Mouse (Mus musculus) ES-Bruce4 (cell line): ENCODE measurements around the gene Mtch2. TPM values are rescaled to one million over a fixed set of nuclear protein-coding genes. Genes with fewer than 3 reads are reported as not detected.

ENCODE experiments used
- H3K27ac ChIP-seq: 2 replicates; pipeline ENCODE4 v1.5.1; 2012; ENCODE audit warnings: low read length, inconsistent platforms; ENCODE audit not compliant: insufficient read depth
- H3K27me3 ChIP-seq: 2 replicates; pipeline ENCODE4 v1.6.1; 2012; ENCODE audit warnings: mild to moderate bottlenecking, low read length, inconsistent platforms; ENCODE audit not compliant: control insufficient read depth, poor library complexity, insufficient read depth, severe bottlenecking
- H3K36me3 ChIP-seq: 2 replicates; pipeline ENCODE4 v1.6.1; 2012; ENCODE audit warnings: inconsistent platforms, mild to moderate bottlenecking, low read length, moderate library complexity; ENCODE audit not compliant: control insufficient read depth, poor library complexity, insufficient read depth, severe bottlenecking
- H3K4me1 ChIP-seq: one replicate; pipeline ENCODE4 v1.8.1; 2011; ENCODE audit warnings: low read length; ENCODE audit not compliant: control insufficient read depth, insufficient read depth
- H3K4me3 ChIP-seq: 2 replicates; pipeline ENCODE4 v1.5.1; 2011; ENCODE audit warnings: low read depth, mild to moderate bottlenecking, low read length
- H3K9ac ChIP-seq: 2 replicates; pipeline ENCODE4 v1.6.1; 2012; ENCODE audit warnings: low read depth, mild to moderate bottlenecking, inconsistent platforms; ENCODE audit not compliant: poor library complexity, severe bottlenecking
- H3K9me3 ChIP-seq: replicated peaks from 2 replicates; pipeline ENCODE4 v1.6.1; 2012; ENCODE audit warnings: mild to moderate bottlenecking, low read length, inconsistent platforms; ENCODE audit not compliant: control insufficient read depth, poor library complexity, insufficient read depth, severe bottlenecking
- CTCF ChIP-seq: IDR thresholded peaks from one replicate; pipeline ENCODE4 v1.8.1; 2011; ENCODE audit warnings: low read depth, low read length
- EP300 ChIP-seq: IDR thresholded peaks from 2 replicates; pipeline ENCODE4 v1.6.1; 2011; ENCODE audit warnings: low read depth, low read length; ENCODE audit not compliant: insufficient read depth
- POLR2A ChIP-seq: IDR thresholded peaks from one replicate; pipeline ENCODE4 v1.8.1; 2011; ENCODE audit warnings: low read length; ENCODE audit not compliant: insufficient read depth
- polyA plus RNA-seq: library from polyadenylated mRNA; stranded (reverse); fragments of >200 nt; gene quantifications from 2 replicates; pipeline ENCODE4 v1.2.4, GENCODE M21; 2011; ENCODE audit warnings: low read depth; ENCODE audit not compliant: missing spikeins, insufficient read depth, insufficient read length

Mtch2 gene
- polyA plus RNA-seq, 1 experiment, result 277 TPM

GRCm38 (mm10) chr2:90879419-90879818 is 32.5 kb downstream of the Mtch2 start:
- Histone ChIP-seq H3K4me3 (no peak overlapping the region), H3K36me3 (no peaks in the 10 kb centered on the region), H3K9me3 (no peaks in the 10 kb centered on the region), H3K4me1 (no peaks in the 10 kb centered on the region), H3K27me3 (no peaks in the 10 kb centered on the region), H3K27ac (no peak overlapping the region), H3K9ac (no peak overlapping the region)
- TF ChIP-seq EP300, result no peak
- no peak for TF ChIP-seq CTCF
- no peak for TF ChIP-seq POLR2A

GRCm38 (mm10) chr2:90880144-90880785 is 33.3 kb downstream of the Mtch2 start:
- TF ChIP-seq CTCF (no peak), EP300 (no peak), POLR2A (no peak)
- H3K27me3 ChIP-seq, result no peaks in the 10 kb centered on the region
- no peaks in the 10 kb centered on the region for H3K9me3 ChIP-seq
- no peak overlapping the region for H3K9ac ChIP-seq
- no peak overlapping the region for H3K4me3 ChIP-seq
- no peaks in the 10 kb centered on the region for H3K36me3 ChIP-seq
- H3K4me1 ChIP-seq, result no peaks in the 10 kb centered on the region
- no peak overlapping the region for H3K27ac ChIP-seq

- H3K9ac ChIP-seq, result no peak overlapping the region
- H3K36me3 ChIP-seq, result no peaks in the 10 kb centered on the region
- peaks cover 5% of the 10 kb centered on the region; the same call in 1 of the 2 replicates for H3K27me3 ChIP-seq
- H3K9me3 ChIP-seq, result no peaks in the 10 kb centered on the region
- H3K4me1 ChIP-seq, result no peaks in the 10 kb centered on the region
- H3K27ac ChIP-seq, result no peak overlapping the region
- TF ChIP-seq POLR2A, result no peak
- TF ChIP-seq CTCF, result no peak
- TF ChIP-seq EP300, result no peak
- no peak overlapping the region for H3K4me3 ChIP-seq
Observed at GRCm38 (mm10) chr2:90881824-90882223, 34.9 kb downstream of the Mtch2 start.

GRCm38 (mm10) chr2:90885218-90886041 is 38.5 kb downstream of the Mtch2 start, which contains the start of gene C1qtnf4:
TSS of gene C1qtnf4 (plus strand) at chr2:90885860.
- no peaks in the 10 kb centered on the region for H3K4me1 ChIP-seq
- peak within 1 kb of the TSS; percentile 78 for H3K9ac ChIP-seq
- H3K36me3 ChIP-seq, result no peaks in the 10 kb centered on the region
- TF ChIP-seq EP300, result no peak
- no peak for TF ChIP-seq POLR2A
- no peak for TF ChIP-seq CTCF
- H3K27ac ChIP-seq, result no peak within 1 kb of the TSS
- no peaks in the 10 kb centered on the region for H3K9me3 ChIP-seq
- peaks cover 9% of the 10 kb centered on the region for H3K27me3 ChIP-seq
- peak within 1 kb of the TSS; percentile 40 for H3K4me3 ChIP-seq

DNA sequence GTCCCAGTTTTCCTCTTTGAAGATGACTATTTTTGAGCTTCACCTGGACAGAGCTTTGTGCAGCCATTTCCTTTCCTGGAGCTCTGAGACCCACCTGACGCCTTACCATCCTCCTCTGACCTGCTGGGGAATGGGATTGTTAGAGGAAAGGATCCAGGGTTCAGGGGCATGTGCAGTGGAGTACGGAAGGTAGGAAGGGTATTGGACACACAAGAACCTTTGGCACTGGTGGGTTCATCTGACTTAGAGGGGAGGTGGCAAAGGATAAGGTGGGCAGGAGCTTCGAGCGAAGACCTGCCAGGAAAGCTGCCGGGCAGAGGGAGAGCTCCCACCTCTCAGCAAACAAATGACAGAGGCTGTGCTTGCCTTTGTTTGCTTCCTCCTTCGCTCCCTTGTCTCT is 39.5 kb downstream of the Mtch2 start:
- H3K27me3 ChIP-seq, result peaks cover 9% of the 10 kb centered on the region
- H3K27ac ChIP-seq, result no peak overlapping the region
- no peak overlapping the region for H3K9ac ChIP-seq

GRCm38 (mm10) chr2:90887627-90888026 is 40.7 kb downstream of the Mtch2 start:
- H3K27ac ChIP-seq, result no peak overlapping the region
- H3K4me1 ChIP-seq, result no peaks in the 10 kb centered on the region
- H3K9ac ChIP-seq, result no peak overlapping the region
- H3K36me3 ChIP-seq, result no peaks in the 10 kb centered on the region
- H3K4me3 ChIP-seq, result no peak overlapping the region
- no peaks in the 10 kb centered on the region for H3K9me3 ChIP-seq
- H3K27me3 ChIP-seq, result peaks cover 9% of the 10 kb centered on the region
- no peak for TF ChIP-seq EP300
- no peak for TF ChIP-seq CTCF
- TF ChIP-seq POLR2A, result no peak

More for the DNA sequence above, 39.5 kb downstream of the Mtch2 start:
- H3K9me3 ChIP-seq, result no peaks in the 10 kb centered on the region
- no peaks in the 10 kb centered on the region for H3K4me1 ChIP-seq
- H3K36me3 ChIP-seq, result no peaks in the 10 kb centered on the region
- TF ChIP-seq POLR2A, result no peak
- TF ChIP-seq EP300, result no peak
- no peak for TF ChIP-seq CTCF
- H3K4me3 ChIP-seq, result no peak overlapping the region
